Mouse (Mus musculus) c-Kit-positive CD71-positive TER-119-negative erythroid progenitor cells, embryonic 14.5 days (primary cell): Measurements from ENCODE around the gene Wdr17.
A peak's percentile ranks its signal among the peaks of the same experiment; 100 is the strongest.
"Not testable (repeated sequence)": the region's sequence is repeated elsewhere in the genome, so short reads cannot be mapped to it uniquely, and the experiment has no call there.

Experiments
- DNase-seq: peaks from one replicate; pipeline ENCODE4 v3.0.0-alpha.2; 2013; ENCODE audit warnings: low read depth

Gene Wdr17

GRCm38 (mm10) chr8:54791858-54792698 is 94.9 kb downstream of the Wdr17 start:
- no peak for DNase-seq

- no peak for DNase-seq
Measured at GRCm38 (mm10) chr8:54780134-54780942, 106.6 kb downstream of the Wdr17 start.

GRCm38 (mm10) chr8:54779317-54780133 is 107.5 kb downstream of the Wdr17 start:
- no peak for DNase-seq

DNA sequence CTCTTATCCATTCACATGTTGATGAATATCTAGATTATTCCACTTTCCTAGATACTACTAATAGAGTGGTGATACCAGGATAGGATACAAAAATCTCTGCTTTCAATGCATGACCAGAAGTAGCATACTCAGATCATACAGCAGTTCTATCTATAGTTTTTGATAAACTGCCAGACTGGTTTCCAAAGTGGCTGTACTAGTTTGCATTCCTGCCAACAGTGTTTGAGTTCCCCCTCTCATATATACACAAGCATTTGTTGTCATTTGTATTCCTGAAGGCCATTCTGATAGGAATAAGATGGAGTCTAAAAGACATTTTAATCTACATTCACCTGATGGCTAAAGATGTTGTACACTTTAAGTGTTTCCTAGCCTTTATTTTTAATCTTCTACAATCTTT is 110.0 kb downstream of the Wdr17 start:
- no peak for DNase-seq

DNA sequence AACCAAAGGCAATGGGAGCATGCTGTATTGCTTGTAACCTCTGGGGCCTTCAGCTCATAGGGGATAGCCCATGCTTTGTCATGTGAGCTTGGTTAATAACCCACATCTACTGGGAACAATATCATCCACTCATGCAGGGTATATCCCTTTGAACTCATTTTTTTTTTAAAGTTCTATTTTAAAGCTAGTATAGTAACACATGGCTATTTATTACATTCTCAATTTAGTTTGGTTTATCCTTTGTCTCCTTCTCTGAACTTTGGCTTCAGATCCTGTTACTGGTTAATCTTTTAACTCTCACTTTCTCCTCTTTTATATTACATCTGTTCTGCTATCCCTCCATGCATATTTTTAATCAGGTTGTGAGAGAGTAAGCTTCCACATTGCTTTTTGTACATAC is 110.7 kb downstream of the Wdr17 start:
- DNase-seq, result no peak

DNA sequence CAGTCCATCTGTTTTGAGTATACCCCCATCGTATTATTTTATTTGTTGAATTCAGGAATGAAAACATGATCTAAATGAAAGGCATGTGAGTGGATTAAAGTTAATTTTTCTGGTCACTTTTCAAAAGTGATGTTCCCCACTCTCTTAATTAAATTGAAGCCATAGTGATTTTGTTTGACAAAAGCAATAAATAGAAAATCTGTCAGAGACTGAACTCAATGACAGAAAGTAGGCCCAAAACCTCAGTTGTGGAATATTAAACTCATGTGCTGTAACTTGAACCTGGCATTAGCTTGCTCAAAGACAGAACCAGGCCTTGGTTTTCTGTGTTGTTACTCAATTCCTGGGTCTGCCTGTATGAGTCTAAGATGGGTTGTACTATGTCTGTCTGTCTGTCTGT is 129.3 kb downstream of the Wdr17 start:
- no peak for DNase-seq

DNA sequence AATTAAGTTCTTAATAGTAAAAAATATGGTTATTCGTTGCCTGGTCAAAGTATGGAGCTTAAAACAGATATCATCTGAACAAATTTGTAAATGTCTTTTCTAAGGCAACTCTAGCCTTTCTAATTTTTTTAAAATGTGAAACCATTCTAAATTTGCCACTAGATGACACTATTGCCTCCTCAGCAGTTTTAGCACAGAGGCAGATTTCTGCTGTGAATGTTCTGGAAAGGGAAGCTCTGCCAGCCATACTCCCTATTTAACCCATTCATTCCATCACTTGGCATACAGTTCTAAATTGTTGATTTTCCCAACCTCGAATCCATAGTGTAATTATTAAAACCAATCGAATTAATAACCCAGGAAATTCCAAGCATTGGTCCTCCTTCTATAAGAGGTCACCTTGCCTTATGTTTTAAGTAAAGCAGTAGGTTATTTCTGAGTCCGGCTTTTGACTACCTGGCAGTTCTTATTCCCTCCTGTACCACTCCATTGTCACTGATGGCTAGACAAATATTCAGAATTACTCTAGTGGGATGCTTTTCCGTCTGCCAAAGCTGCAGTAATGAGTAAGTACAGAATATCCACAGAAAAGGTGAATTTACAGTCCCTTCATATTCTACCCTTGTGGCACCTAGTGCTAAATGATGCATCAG is 150.2 kb downstream of the Wdr17 start:
- no peak for DNase-seq

DNA sequence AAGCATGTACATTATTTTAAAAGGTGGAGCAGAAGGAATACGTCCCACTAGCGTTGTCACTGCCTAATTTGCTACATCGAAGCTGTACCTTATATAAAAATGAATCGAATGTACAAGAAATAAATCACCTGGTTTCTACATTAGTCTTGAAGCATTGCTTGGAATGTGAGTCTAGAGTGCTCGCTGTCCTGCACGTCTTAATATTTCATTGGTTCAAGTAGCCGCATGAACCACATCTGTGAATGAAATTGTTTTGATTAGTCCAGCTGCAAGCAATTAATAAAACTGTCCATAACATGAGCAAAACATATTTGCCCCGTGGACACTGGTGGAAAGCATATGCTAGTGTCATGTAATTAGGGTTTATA is 162.3 kb downstream of the Wdr17 start:
- no peak for DNase-seq

GRCm38 (mm10) chr8:54723976-54724667 is 162.9 kb downstream of the Wdr17 start:
- DNase-seq, result peak; percentile 39

DNA sequence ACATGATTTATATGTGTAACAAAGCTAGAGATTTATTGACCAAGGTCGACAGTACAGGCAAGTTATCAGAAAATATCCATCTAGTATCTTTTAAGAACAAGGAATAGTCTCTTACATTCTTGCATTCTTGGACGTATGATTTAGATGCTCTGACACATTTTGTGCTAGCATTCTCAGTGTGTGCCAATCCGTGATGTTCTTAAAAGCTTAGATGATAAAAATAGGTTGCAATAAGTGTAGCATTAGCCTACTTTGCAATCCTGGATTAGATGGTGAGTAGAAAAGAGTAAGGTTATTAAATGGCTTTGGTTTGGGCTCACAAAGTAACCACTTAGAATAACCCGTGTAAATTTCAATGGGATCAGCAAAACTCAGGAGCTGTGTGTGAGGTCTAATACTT is 168.5 kb downstream of the Wdr17 start:
- no peak for DNase-seq

GRCm38 (mm10) chr8:54705743-54706142 is 181.2 kb downstream of the Wdr17 start:
- no peak for DNase-seq

DNA sequence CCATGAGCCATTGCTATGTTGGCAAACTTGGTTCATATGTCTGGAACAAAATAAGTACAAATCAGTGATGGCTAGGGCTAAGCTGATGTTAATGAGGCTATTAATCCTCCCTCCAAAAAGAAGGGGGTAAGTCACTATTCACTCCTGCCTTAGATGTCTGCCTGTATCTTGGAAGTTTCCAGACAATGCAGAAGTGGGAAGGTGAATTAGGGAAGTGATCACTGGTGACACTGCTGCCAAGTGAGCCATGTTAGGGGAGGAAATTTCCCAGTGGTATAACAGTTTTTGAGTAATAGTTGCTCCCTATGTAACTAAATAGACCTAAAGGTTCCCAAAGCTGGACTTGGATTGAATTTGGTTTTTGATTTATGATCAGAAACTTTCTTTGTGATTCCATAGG is 215.2 kb downstream of the Wdr17 start:
- no peak for DNase-seq

- no peak for DNase-seq
Measured at GRCm38 (mm10) chr8:54667756-54668155, 219.2 kb downstream of the Wdr17 start.

DNA sequence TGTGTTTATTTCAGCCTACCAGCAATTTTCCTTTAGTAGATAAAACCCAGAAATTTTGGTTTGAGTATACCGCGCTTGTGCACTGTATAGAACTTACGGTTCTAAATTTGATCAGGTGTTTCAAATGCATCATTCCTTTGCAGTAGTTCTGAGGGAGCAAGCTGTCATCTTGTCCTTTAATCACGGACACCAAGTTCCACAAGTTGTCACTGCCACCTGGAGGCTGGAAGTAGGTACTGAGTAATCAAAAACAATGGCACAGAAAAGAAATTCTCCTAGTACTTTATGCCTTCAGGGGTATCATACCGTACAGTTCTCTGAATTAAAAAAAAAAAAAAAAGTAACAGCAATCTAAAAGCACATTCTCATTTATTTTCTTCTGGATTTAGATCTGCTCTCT is 226.3 kb downstream of the Wdr17 start:
- peak; percentile 24 for DNase-seq

GRCm38 (mm10) chr8:54659703-54660102 is 227.3 kb downstream of the Wdr17 start:
- DNase-seq, result no peak

DNA sequence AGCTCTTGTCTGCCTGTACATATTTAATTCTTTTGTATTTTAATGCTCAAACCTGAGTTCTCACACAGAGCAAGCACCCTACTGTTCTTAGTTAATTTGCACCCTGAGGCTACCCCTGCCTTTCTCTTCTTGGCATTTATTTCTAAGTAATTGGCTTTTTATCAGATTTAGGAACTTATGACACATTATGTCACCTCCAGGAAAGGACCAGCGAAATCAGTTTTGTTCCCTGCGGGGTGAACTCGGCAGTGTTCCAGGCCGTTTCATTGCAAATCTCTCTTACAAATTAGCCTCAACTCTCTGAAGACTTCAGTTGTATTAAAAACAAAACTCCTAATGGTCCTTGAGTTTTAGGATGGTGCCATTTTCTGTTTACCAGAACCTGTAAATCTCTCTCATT is 248.3 kb downstream of the Wdr17 start:
- no peak for DNase-seq

DNA sequence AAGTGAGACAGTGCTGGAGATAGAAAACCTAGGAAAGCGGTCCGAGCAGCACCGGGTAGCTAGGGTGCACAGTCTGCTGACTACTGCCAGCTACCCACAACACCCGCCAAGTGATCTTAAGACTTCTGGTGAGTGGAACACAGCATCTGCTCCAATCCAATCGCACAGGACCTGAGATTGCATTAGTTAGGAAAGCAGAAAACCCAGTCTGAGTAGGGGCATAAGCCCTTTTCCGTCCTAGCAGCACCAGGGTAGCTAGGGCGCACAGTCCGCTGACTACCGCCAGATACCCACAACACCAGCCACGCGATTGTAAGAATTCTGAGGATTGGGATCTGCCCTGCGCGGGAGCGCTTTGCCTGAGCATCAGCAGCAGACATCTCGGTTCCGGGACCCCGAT is 270.3 kb downstream of the Wdr17 start:
- not testable (repeated sequence) for DNase-seq

DNA sequence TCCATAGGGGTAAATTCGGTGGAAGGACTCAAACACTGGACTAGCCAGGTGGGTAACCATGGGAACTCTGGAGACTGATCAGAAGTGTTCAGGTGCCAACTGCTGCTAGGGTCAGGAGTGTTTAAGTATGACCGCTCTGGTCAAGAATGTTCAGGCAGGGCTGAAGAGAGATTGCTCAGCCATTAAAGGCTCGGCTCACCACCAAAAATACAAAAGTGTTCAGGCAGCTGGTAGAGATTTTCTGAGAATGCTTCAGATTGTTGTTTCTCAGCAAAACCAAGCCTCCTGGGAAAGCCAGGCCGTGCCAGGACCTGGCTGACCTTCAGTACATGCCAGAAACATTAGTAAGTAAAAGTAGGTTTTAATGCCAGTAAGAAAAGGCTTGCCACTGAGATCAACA is 276.7 kb downstream of the Wdr17 start:
- no peak for DNase-seq

DNA sequence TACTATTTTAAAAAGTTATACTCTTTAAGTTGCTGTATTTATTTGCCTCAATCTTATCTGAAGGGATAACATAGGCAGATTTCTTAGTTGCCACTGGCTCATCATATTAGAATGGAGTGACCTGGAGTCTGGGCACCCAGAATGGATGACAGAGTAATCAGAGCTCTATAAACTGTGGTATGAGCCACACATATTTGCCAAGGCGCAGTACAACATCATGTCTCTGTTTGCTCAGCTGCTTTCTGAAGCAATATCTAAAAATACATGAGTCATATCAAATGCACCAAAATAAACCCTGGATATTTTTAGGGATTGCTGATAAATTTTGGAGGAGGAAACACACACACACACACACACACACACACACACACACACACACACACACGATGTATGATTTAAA is 277.6 kb downstream of the Wdr17 start:
- DNase-seq, result no peak

DNA sequence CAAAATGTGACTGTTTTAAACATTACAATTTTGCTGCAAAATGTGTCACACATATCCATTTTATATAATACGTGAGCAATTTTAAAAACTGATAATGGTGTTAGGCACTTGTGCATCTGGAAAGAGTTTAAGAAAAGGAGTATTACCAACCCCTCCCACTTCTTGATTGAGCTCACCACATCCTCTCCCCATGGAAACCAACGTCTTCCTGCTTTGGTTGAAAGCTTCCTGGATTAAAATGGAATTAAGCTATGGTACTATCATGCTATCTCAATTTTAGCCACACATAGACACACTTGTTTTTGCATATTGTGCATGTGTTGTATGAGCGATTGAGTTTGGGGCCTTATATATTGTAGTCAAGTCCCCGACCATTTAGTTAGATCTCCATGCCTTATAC is 283.5 kb downstream of the Wdr17 start:
- DNase-seq, result no peak

GRCm38 (mm10) chr8:54600671-54601251 is 286.2 kb downstream of the Wdr17 start, which contains the start of gene Spata4:
Gene Spata4, plus strand, starts transcription at chr8:54600781.
- DNase-seq, result peak; percentile 52
